ENCODE assay signal across 13 mouse cellular contexts in genomic region chr19:57195169-57195930, GRCm38 (mm10).
DNase-seq lines count a peak whose midpoint lies in the region; ATAC-seq lines count a peak whose summit lies in the region.
"Had no signal": no experiment of that assay in that cellular context is flagged by ENCODE, and none has a peak within 500 bp of the region (broad histone marks: within the 10 kb centered on the region; RNA-seq: fewer than 3 reads in every experiment).

No protein-coding gene starts in this region.

- DNase-seq in heart, adult 11 months, result peak; percentile 94
- DNase-seq in heart, adult 8-10 months (ENCODE audit: low spot score), result no peak
- no peak for DNase-seq in neural tube, embryonic 10.5 days (ENCODE audit: extremely low spot score, low spot score)
- peak; percentile 68 to 79 for DNase-seq in heart, postnatal 10 days
- DNase-seq in thymus, postnatal 14 days, result no peak
- no peak for DNase-seq in adrenal gland, adult 8-10 months
- DNase-seq: lung, postnatal 14 days; right cerebral cortex, postnatal 4 days had no signal

- no peak overlapping the region for H3K4me3 ChIP-seq in neural tube, embryonic 12.5 days
- H3K4me3 ChIP-seq in neural tube, embryonic 15.5 days (replicated peaks), result peak overlapping the region; percentile 48
- H3K4me3 ChIP-seq: embryonic facial prominence, embryonic 12.5 days had no signal

- peak overlapping the region; percentile 87; the same call in 1 of the 2 replicates for H3K4me2 ChIP-seq in neural tube, embryonic 12.5 days (replicated peaks)
- peak overlapping the region; percentile 92 for H3K4me2 ChIP-seq in neural tube, embryonic 15.5 days
- H3K4me2 ChIP-seq: embryonic facial prominence, embryonic 12.5 days had no signal

- no peak overlapping the region for H3K9ac ChIP-seq in neural tube, embryonic 12.5 days
- H3K9ac ChIP-seq in neural tube, embryonic 15.5 days (replicated peaks), result no peak overlapping the region
- H3K9ac ChIP-seq: embryonic facial prominence, embryonic 12.5 days had no signal

- H3K27me3 ChIP-seq in neural tube, embryonic 12.5 days (replicated peaks), result peaks cover 23% of the 10 kb centered on the region
- H3K27me3 ChIP-seq in neural tube, embryonic 15.5 days (replicated peaks), result peaks cover 8% of the 10 kb centered on the region
- H3K27me3 ChIP-seq: CH12.LX had no signal

- no peak overlapping the region for H3K27ac ChIP-seq in neural tube, embryonic 12.5 days
- no peak overlapping the region for H3K27ac ChIP-seq in neural tube, embryonic 15.5 days (replicated peaks)
- H3K27ac ChIP-seq: embryonic facial prominence, embryonic 12.5 days had no signal

- no peaks in the 10 kb centered on the region for H3K9me3 ChIP-seq in neural tube, embryonic 12.5 days
- no peaks in the 10 kb centered on the region for H3K9me3 ChIP-seq in neural tube, embryonic 15.5 days (replicated peaks)
- H3K9me3 ChIP-seq: embryonic facial prominence, embryonic 12.5 days had no signal

- H3K36me3 ChIP-seq in neural tube, embryonic 12.5 days, result no peaks in the 10 kb centered on the region
- no peaks in the 10 kb centered on the region for H3K36me3 ChIP-seq in neural tube, embryonic 15.5 days
- H3K36me3 ChIP-seq: embryonic facial prominence, embryonic 12.5 days had no signal

- intact Hi-C loops in heart, postnatal 10 days (cut with DNase I), result loop anchor here (2.0 to 5.0 kb wide), 2 partner anchors 33 to 117 kb away; partner anchors contain the start of gene Ablim1

- ATAC-seq in neural tube, embryonic 12.5 days (ENCODE audit: low FRiP score, low read depth), result no peak
- ATAC-seq in neural tube, embryonic 15.5 days (ENCODE audit: low FRiP score), result no peak
- ATAC-seq: inflammation-experienced regulatory T-cells, adult 6 months had no signal

- H3K4me1 ChIP-seq in neural tube, embryonic 12.5 days, result peaks cover 34% of the 10 kb centered on the region
- H3K4me1 ChIP-seq in neural tube, embryonic 15.5 days, result peaks cover 39% of the 10 kb centered on the region

- WGBS in neural tube, embryonic 12.5 days, result 92% methylated on average over 11 of the region's 11 CpGs
- 89% methylated on average over 11 of the region's 11 CpGs for WGBS in neural tube, embryonic 15.5 days

Comparison
In these comparisons a context has a peak if more than half of its experiments do, and no peak if none do; other contexts are left out.
1. DNase-seq: peak in heart, adult 11 months (single experiment) and heart, postnatal 10 days (2 of 2); none in heart, adult 8-10 months (single experiment), neural tube, embryonic 10.5 days (single experiment), thymus, postnatal 14 days (single experiment) and adrenal gland, adult 8-10 months (single experiment).